Mouse (Mus musculus): ENCODE data around the gene Chrm1. TPM values are rescaled to one million over a fixed set of nuclear protein-coding genes. Genes with fewer than 3 reads are reported as not detected.
A peak's percentile ranks its signal among the peaks of the same experiment; 100 is the strongest.

Chrm1 gene
- polyA plus RNA-seq, 1 experiment from 2014 or later, result 0.66 TPM

DNA sequence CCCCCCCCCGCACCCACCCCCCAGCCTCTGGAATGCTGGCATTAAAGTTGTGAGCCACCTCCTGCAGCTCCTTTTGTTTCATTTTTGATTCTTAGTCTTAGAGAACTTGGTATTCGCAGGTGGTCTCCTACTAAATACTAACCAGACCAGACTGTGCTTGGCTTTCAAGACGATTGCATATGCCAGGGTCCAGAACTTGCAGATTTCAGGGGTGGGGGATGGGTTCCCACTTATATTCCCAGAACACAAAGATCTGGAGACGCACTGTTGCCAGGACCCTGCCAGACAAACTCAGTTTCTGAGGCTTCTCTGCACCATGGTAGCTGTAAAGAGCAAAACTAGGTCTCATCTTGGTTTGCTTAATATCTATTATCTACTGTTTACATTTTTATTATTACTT, 40.0 kb downstream of the Chrm1 start:
- H3K36me3 ChIP-seq (ENCODE audit: control insufficient read depth, insufficient read depth, low read length), result peaks cover 19% of the 10 kb centered on the region
- no peaks in the 10 kb centered on the region for H3K9me3 ChIP-seq (ENCODE audit: control insufficient read depth, low read length)
- no peak for ATAC-seq
- H3K4me3 ChIP-seq (ENCODE audit: low read length), result no peak overlapping the region
- no peak overlapping the region for H3K27ac ChIP-seq (ENCODE audit: low read depth, low read length)
- 53% methylated on average over 3 of the region's 4 CpGs for WGBS
- no peak overlapping the region for H3K9ac ChIP-seq (ENCODE audit: low read depth, low read length)
- no peaks in the 10 kb centered on the region for H3K4me1 ChIP-seq (ENCODE audit: control insufficient read depth, insufficient read depth, low read depth, low read length)
- no peak overlapping the region for H3K4me2 ChIP-seq (ENCODE audit: low read length)
- no peaks in the 10 kb centered on the region for H3K27me3 ChIP-seq (replicated peaks; ENCODE audit: control insufficient read depth, insufficient read depth, low read length)

DNA sequence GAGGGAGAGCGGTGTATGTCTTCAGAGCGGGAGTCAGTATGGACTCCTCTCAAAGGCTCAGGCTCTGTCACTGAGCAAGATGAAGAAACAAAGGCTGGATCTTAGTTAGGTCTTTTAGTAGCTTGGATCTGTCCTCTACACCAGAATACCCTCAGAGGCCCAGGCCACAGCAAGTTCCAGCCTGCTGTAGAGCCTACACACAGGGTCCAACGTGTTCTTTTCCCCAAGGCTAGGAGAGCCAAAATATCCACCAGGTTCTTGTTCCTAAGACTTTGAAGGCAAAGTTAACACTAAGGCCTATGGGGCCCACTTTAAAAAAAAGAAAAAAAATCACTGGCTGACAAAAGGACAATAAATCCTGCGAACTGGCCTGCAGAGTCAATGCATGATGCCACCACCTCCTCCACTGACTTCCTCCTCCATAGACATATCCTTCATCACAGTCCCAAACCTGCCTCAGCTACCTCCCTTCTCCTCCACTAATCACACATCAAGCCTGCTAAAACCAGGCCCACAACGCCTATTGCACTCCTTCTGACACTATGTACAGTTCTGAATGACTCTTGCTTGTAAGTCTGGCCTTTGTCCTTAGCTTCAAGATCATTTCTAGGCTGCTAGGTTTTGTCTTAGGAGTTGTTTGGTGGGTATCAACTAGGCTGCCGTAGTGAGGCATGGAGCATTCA, 41.6 kb downstream of the Chrm1 start:
- H3K4me1 ChIP-seq (ENCODE audit: control insufficient read depth, insufficient read depth, low read depth, low read length), result no peaks in the 10 kb centered on the region

DNA sequence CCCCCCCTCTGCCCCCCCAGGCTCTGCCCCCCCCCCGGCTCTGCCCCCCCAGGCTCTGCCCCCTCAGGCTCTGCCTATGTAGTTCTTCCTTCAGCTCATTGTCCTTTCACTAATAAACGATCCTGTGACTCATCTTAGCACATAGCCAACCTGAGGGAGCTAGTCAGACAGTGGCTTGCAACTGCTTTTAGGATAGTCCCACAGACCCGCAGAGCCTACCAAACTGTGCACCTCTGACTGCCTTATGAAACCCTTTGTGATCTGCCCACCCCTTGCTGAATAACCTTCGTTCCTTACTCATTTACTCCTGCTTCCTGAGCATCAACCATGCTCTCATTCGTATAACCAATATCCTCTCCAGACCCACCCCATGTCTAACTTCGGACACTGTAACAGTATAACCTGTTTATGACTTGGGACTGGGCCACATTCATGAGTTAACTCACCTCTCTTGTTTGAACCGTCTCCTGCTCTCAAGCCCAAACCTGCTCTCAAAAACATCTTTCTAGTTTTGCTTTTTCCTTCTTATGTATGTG, 42.6 kb downstream of the Chrm1 start:
- ATAC-seq, result no peak
- Histone ChIP-seq H3K9me3 (ENCODE audit: control insufficient read depth, low read length) (no peaks in the 10 kb centered on the region), H3K4me3 (ENCODE audit: low read length) (no peak overlapping the region), H3K27ac (ENCODE audit: low read depth, low read length) (no peak overlapping the region), H3K36me3 (ENCODE audit: control insufficient read depth, insufficient read depth, low read length) (peaks cover 32% of the 10 kb centered on the region), H3K9ac (ENCODE audit: low read depth, low read length) (no peak overlapping the region), H3K4me1 (ENCODE audit: control insufficient read depth, insufficient read depth, low read depth, low read length) (peaks cover 6% of the 10 kb centered on the region; the same call in 1 of the 2 replicates), H3K4me2 (ENCODE audit: low read length) (no peak overlapping the region), H3K27me3 (replicated peaks; ENCODE audit: control insufficient read depth, insufficient read depth, low read length) (no peaks in the 10 kb centered on the region)
- 92% methylated on average over 7 of the region's 7 CpGs for WGBS

More for the DNA sequence above, 41.6 kb downstream of the Chrm1 start:
- WGBS, result 67% methylated on average over 6 of the region's 6 CpGs
- no peak for ATAC-seq
- H3K9me3 ChIP-seq (ENCODE audit: control insufficient read depth, low read length), result no peaks in the 10 kb centered on the region
- no peak overlapping the region for H3K9ac ChIP-seq (ENCODE audit: low read depth, low read length)
- H3K27me3 ChIP-seq (replicated peaks; ENCODE audit: control insufficient read depth, insufficient read depth, low read length), result no peaks in the 10 kb centered on the region
- H3K27ac ChIP-seq (ENCODE audit: low read depth, low read length), result no peak overlapping the region
- H3K36me3 ChIP-seq (ENCODE audit: control insufficient read depth, insufficient read depth, low read length), result peaks cover 30% of the 10 kb centered on the region
- H3K4me3 ChIP-seq (ENCODE audit: low read length), result no peak overlapping the region
- no peak overlapping the region for H3K4me2 ChIP-seq (ENCODE audit: low read length)

DNA sequence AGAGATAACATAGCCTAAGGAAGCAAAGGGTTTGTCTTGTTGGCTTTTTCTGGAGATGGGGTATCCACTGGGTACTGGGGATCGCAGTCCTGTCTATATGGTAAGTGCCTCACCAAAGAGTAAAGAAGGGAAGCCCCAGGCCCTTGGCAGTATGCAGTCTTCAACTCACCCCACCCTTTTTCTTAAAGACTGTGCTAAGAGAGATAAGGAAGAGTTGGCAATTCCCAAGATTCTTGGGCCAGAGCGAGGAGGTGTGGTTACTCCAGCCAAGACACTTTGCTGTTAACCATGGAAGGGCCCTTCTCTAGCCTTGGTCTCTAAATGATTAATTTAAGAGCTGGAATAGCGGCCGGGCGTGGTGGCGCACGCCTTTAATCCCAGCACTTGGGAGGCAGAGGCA, 43.3 kb downstream of the Chrm1 start:
- H3K4me3 ChIP-seq (ENCODE audit: low read length), result no peak overlapping the region
- H3K27me3 ChIP-seq (replicated peaks; ENCODE audit: control insufficient read depth, insufficient read depth, low read length), result no peaks in the 10 kb centered on the region
- peaks cover 34% of the 10 kb centered on the region for H3K36me3 ChIP-seq (ENCODE audit: control insufficient read depth, insufficient read depth, low read length)
- H3K4me1 ChIP-seq (ENCODE audit: control insufficient read depth, insufficient read depth, low read depth, low read length), result peaks cover 12% of the 10 kb centered on the region
- no peaks in the 10 kb centered on the region for H3K9me3 ChIP-seq (ENCODE audit: control insufficient read depth, low read length)
- no peak overlapping the region for H3K27ac ChIP-seq (ENCODE audit: low read depth, low read length)
- no peak overlapping the region for H3K4me2 ChIP-seq (ENCODE audit: low read length)
- no peak for ATAC-seq
- 98% methylated on average over 7 of the region's 7 CpGs for WGBS
- no peak overlapping the region for H3K9ac ChIP-seq (ENCODE audit: low read depth, low read length)

DNA sequence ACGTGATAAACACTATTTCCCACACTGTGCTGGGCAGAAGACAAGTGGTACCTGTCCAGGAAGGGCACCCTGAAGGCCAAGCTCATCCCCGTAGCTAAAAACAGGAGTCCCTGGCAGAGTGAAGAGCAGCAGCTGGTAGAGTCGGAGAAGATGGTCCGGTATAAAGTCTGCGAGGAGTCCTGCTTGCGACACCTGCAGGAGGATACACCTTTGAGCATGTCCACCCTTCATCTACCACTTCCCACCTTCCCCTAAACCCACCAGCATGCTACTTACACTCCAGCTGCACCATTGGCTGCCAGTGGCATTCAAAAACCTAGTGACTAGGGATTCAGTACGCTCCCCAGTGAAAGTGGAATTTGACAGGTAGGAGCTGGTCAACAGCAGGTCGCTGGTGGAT, 45.4 kb downstream of the Chrm1 start:
- no peaks in the 10 kb centered on the region for H3K27me3 ChIP-seq (replicated peaks; ENCODE audit: control insufficient read depth, insufficient read depth, low read length)
- no peak overlapping the region for H3K4me2 ChIP-seq (ENCODE audit: low read length)
- 95% methylated on average over 8 of the region's 8 CpGs for WGBS
- no peak overlapping the region for H3K27ac ChIP-seq (ENCODE audit: low read depth, low read length)
- H3K4me3 ChIP-seq (ENCODE audit: low read length), result no peak overlapping the region
- no peak for ATAC-seq
- H3K4me1 ChIP-seq (ENCODE audit: control insufficient read depth, insufficient read depth, low read depth, low read length), result peaks cover 19% of the 10 kb centered on the region
- no peak overlapping the region for H3K9ac ChIP-seq (ENCODE audit: low read depth, low read length)
- H3K36me3 ChIP-seq (ENCODE audit: control insufficient read depth, insufficient read depth, low read length), result peaks cover 36% of the 10 kb centered on the region
- H3K9me3 ChIP-seq (ENCODE audit: control insufficient read depth, low read length), result no peaks in the 10 kb centered on the region

DNA sequence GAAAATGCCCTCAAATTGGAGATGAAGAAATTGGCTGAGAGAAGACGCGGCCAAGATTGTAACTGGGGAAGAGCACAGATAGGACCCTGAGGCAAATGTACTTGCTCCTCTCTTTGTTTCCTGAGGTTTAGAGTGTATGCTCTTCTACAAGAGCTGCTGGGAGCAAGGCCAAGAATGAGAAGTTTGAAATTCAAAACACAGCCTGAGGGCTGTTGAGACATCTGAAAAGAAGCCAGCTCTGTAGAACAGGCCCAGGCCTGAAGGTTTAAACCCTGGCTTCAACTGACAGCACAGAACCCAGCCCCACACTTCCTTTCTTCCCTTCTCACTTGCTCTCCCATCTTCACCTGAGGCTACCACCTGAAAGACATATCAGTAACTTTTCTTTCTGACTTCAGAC, 46.5 kb downstream of the Chrm1 start:
- Histone ChIP-seq H3K4me1 (ENCODE audit: control insufficient read depth, insufficient read depth, low read depth, low read length) (peaks cover 23% of the 10 kb centered on the region), H3K9ac (ENCODE audit: low read depth, low read length) (no peak overlapping the region), H3K27ac (ENCODE audit: low read depth, low read length) (peak overlapping the region; percentile 24), H3K9me3 (ENCODE audit: control insufficient read depth, low read length) (no peaks in the 10 kb centered on the region), H3K27me3 (replicated peaks; ENCODE audit: control insufficient read depth, insufficient read depth, low read length) (no peaks in the 10 kb centered on the region), H3K36me3 (ENCODE audit: control insufficient read depth, insufficient read depth, low read length) (peaks cover 36% of the 10 kb centered on the region), H3K4me2 (ENCODE audit: low read length) (peak overlapping the region; percentile 1; the same call in 1 of the 2 replicates), H3K4me3 (ENCODE audit: low read length) (no peak overlapping the region)
- no peak for ATAC-seq
- WGBS, result 84% methylated on average over 2 of the region's 2 CpGs

DNA sequence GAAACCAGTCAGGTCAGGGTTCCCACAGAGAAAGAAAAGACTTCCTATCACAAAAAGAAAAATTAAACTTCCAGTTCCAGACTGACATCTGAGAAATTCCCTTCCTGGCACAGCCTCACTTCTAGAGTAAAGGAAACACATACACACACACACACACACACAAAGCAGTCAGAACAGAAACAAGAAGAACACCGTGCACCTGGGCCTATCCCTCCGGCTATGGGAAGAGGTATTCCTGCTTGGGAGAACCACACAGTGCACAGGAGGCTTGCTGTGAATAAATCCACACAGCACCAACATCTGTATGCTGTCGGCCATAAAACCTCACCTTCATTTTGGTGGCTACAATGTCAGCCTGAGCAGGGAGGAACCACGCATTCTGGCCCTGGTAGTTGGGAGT, 47.9 kb downstream of the Chrm1 start:
- no peak overlapping the region for H3K27ac ChIP-seq (ENCODE audit: low read depth, low read length)
- H3K36me3 ChIP-seq (ENCODE audit: control insufficient read depth, insufficient read depth, low read length), result peaks cover 33% of the 10 kb centered on the region

DNA sequence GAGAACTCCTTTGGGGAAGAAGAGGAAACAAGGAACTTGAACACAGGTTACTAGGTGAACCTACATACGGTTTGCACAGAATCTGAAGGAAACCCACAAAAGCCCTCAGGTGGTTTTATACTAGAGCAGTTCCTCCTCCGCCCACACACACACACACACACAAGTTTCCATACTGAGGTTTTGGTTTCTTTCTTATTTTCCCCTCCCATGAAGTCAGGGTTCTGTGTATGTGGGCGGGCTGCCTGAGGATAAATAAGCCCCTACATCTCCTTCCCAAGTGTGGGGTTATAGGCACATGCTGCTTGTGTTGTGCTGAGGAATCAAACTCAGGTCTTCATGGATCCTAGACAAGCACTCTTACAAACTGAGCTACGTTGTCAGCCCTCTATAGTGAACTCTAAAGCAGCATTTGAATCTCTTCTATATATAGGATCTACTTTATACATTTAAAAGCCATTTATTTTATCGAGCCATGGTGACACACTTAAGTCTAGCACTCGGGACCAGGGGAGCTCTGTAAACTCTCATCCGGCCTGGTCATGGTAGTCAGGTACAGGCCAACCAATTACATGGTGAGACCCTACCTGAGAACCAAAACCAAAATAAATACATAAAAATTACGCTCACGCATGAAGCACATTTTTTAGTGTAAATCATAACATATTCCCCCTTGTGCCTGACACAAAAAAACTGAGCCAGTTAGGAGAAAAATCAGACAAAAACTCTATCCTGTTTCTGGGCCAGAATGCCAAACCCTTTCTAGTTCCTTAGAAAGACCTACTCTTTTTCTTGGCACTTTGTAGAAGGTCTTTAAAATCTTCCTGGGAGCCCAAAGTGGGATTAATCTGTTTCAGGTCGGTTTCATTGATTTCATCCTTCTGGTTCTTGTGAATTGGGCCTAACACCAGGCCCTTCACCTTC, 48.6 kb downstream of the Chrm1 start:
- peak overlapping the region; percentile 75 for H3K9ac ChIP-seq (ENCODE audit: low read depth, low read length)
- ATAC-seq, result no peak
- peak overlapping the region; percentile 50 for H3K4me3 ChIP-seq (ENCODE audit: low read length)
- H3K4me2 ChIP-seq (ENCODE audit: low read length), result peak overlapping the region; percentile 58
- H3K27ac ChIP-seq (ENCODE audit: low read depth, low read length), result peak overlapping the region; percentile 85
- peaks cover 23% of the 10 kb centered on the region for H3K4me1 ChIP-seq (ENCODE audit: control insufficient read depth, insufficient read depth, low read depth, low read length)
- H3K9me3 ChIP-seq (ENCODE audit: control insufficient read depth, low read length), result no peaks in the 10 kb centered on the region
- H3K36me3 ChIP-seq (ENCODE audit: control insufficient read depth, insufficient read depth, low read length), result peaks cover 28% of the 10 kb centered on the region
- H3K27me3 ChIP-seq (replicated peaks; ENCODE audit: control insufficient read depth, insufficient read depth, low read length), result no peaks in the 10 kb centered on the region
- 62% methylated on average over 10 of the region's 10 CpGs for WGBS

More for the DNA sequence above, 47.9 kb downstream of the Chrm1 start:
- 72% methylated on average over 4 of the region's 4 CpGs for WGBS
- no peaks in the 10 kb centered on the region for H3K27me3 ChIP-seq (replicated peaks; ENCODE audit: control insufficient read depth, insufficient read depth, low read length)
- ATAC-seq, result no peak
- peak overlapping the region; percentile 58 for H3K4me2 ChIP-seq (ENCODE audit: low read length)
- peak overlapping the region; percentile 9; the same call in 1 of the 2 replicates for H3K9ac ChIP-seq (ENCODE audit: low read depth, low read length)
- H3K4me1 ChIP-seq (ENCODE audit: control insufficient read depth, insufficient read depth, low read depth, low read length), result peaks cover 23% of the 10 kb centered on the region
- no peaks in the 10 kb centered on the region for H3K9me3 ChIP-seq (ENCODE audit: control insufficient read depth, low read length)
- peak overlapping the region; percentile 50 for H3K4me3 ChIP-seq (ENCODE audit: low read length)

DNA sequence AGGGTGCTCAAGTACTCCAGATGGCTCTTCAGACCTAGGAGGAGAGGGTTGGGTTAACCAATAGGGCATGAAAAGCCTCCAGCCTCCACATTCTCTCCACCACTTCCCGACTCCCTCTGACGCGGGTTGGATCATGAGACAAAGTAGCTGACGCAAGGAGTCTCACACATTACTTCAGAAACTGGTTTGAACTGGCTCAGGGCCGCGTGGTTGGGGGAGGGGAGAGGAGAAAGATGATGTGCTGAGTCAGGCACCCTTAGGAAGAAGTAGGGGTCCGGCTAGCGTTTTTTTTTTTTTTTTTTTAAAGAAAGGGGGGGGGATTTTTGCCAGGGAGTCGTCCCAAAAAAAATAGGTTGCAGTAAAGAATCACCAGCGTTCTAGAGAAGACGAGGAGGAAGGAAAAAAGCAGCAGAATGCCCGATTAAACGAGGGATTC, 49.3 kb downstream of the Chrm1 start:
- peak overlapping the region; percentile 50 for H3K4me3 ChIP-seq (ENCODE audit: low read length)
- peaks cover 23% of the 10 kb centered on the region for H3K4me1 ChIP-seq (ENCODE audit: control insufficient read depth, insufficient read depth, low read depth, low read length)
- peak; percentile 44 for ATAC-seq
- H3K4me2 ChIP-seq (ENCODE audit: low read length), result peak overlapping the region; percentile 58
- H3K9me3 ChIP-seq (ENCODE audit: control insufficient read depth, low read length), result no peaks in the 10 kb centered on the region
- no peaks in the 10 kb centered on the region for H3K27me3 ChIP-seq (replicated peaks; ENCODE audit: control insufficient read depth, insufficient read depth, low read length)
- H3K36me3 ChIP-seq (ENCODE audit: control insufficient read depth, insufficient read depth, low read length), result peaks cover 23% of the 10 kb centered on the region
- peak overlapping the region; percentile 75 for H3K9ac ChIP-seq (ENCODE audit: low read depth, low read length)
- peak overlapping the region; percentile 85 for H3K27ac ChIP-seq (ENCODE audit: low read depth, low read length)
- WGBS, result under 1% methylated on average over 13 of the region's 13 CpGs
